Mouse (Mus musculus) T-helper 2 cell (primary cell): ENCODE data around the gene Zc3hav1l.

ENCODE experiments used
- in situ Hi-C: fragments of 300-600 bp; cut with MboI, MseI; formaldehyde crosslinking; loops from one replicate; pipeline ENCODE4 v1.15.1; 2025; ENCODE audit warnings: high pct_unique_total_duplicates

Gene Zc3hav1l

GRCm38 (mm10) chr6:38284422-38284821, 14.6 kb downstream of the Zc3hav1l start:
- in situ Hi-C loops = no loop called here

GRCm38 (mm10) chr6:38264466-38264865, 34.6 kb downstream of the Zc3hav1l start:
- in situ Hi-C loops = no loop called here

- in situ Hi-C loops = no loop called here
Measured at GRCm38 (mm10) chr6:38263393-38264159, 35.5 kb downstream of the Zc3hav1l start.

GRCm38 (mm10) chr6:38261877-38262276, 37.2 kb downstream of the Zc3hav1l start:
- in situ Hi-C loops = no loop called here

GRCm38 (mm10) chr6:38257506-38257905, 41.6 kb downstream of the Zc3hav1l start:
- in situ Hi-C loops = no loop called here

- in situ Hi-C loops = no loop called here
Measured at GRCm38 (mm10) chr6:38256793-38257192, 42.3 kb downstream of the Zc3hav1l start.

- in situ Hi-C loops = no loop called here
Measured at GRCm38 (mm10) chr6:38255794-38256193, 43.3 kb downstream of the Zc3hav1l start.

GRCm38 (mm10) chr6:38253736-38254641, 45.1 kb downstream of the Zc3hav1l start, which contains the start of gene D630045J12Rik:
TSS of gene D630045J12Rik (minus strand) at chr6:38254009.
- in situ Hi-C loops = no loop called here

GRCm38 (mm10) chr6:38252766-38253735, 46.0 kb downstream of the Zc3hav1l start:
- in situ Hi-C loops = no loop called here

- in situ Hi-C loops = no loop called here
Measured at GRCm38 (mm10) chr6:38252139-38252538, 46.9 kb downstream of the Zc3hav1l start.

GRCm38 (mm10) chr6:38251464-38251863, 47.6 kb downstream of the Zc3hav1l start:
- in situ Hi-C loops = no loop called here

GRCm38 (mm10) chr6:38247362-38247761, 51.7 kb downstream of the Zc3hav1l start:
- in situ Hi-C loops = no loop called here

- in situ Hi-C loops = no loop called here
Measured at GRCm38 (mm10) chr6:38244806-38245205, 54.3 kb downstream of the Zc3hav1l start.

- in situ Hi-C loops = no loop called here
Measured at GRCm38 (mm10) chr6:38244167-38244566, 54.9 kb downstream of the Zc3hav1l start.

- in situ Hi-C loops = no loop called here
Measured at GRCm38 (mm10) chr6:38242833-38243232, 56.2 kb downstream of the Zc3hav1l start.

- in situ Hi-C loops = no loop called here
Measured at GRCm38 (mm10) chr6:38242295-38242830, 56.7 kb downstream of the Zc3hav1l start.

- in situ Hi-C loops = no loop called here
Measured at GRCm38 (mm10) chr6:38241508-38241907, 57.6 kb downstream of the Zc3hav1l start.

GRCm38 (mm10) chr6:38240618-38241017, 58.4 kb downstream of the Zc3hav1l start:
- in situ Hi-C loops = no loop called here

GRCm38 (mm10) chr6:38238382-38238781, 60.7 kb downstream of the Zc3hav1l start:
- in situ Hi-C loops = no loop called here
